Mouse (Mus musculus) gastrocnemius, postnatal 10 days (tissue): ENCODE measurements around the gene Tmem63c. TPM values are rescaled to one million over a fixed set of nuclear protein-coding genes. Genes with fewer than 3 reads are reported as not detected.

Source experiments
- DNase-seq: peaks from one replicate; pipeline ENCODE4 v3.0.0; 2021; ENCODE audit warnings: mixed read lengths
- microRNA-seq, 2 experiments: library from miRNA; unstranded; fragments of <30 nt; microRNA quantifications; one replicate each; pipeline ENCODE4 v1.2.0; 2021
- total RNA-seq, 2 experiments: library from RNA; stranded (reverse); gene quantifications; 2 replicates each; pipeline ENCODE4 v1.2.3; 2021

Gene Tmem63c
- total RNA-seq, 2 experiments from 2014 or later = 0.23 to 0.29 TPM

GRCm38 (mm10) chr12:87132210-87132609 is 111.1 kb downstream of the Tmem63c start:
- DNase-seq = no peak

GRCm38 (mm10) chr12:87132784-87133183 is 111.6 kb downstream of the Tmem63c start:
- DNase-seq = no peak

GRCm38 (mm10) chr12:87137439-87138341 is 116.5 kb downstream of the Tmem63c start:
- no peak for DNase-seq

GRCm38 (mm10) chr12:87138342-87138701 is 117.2 kb downstream of the Tmem63c start:
- DNase-seq = no peak

- no peak for DNase-seq
Observed at GRCm38 (mm10) chr12:87138768-87139167, 117.6 kb downstream of the Tmem63c start.

Small RNAs within 50 kb of the gene (microRNA-seq; reads per million reads assigned to microRNA genes)
- gene Gm25847 = 0 reads per million in 2 experiments

Other genes starting within 250 kb of the Tmem63c start
- 10 to 100 TPM; 42.9 to 46.7 TPM for gene Irf2bpl, start 136.5 kb upstream of the Tmem63c start, total RNA-seq
- gene Cipc, start 74.3 kb upstream of the Tmem63c start, total RNA-seq = 10 to 100 TPM; 17.5 to 22.8 TPM
- gene Zdhhc22, start 30.9 kb upstream of the Tmem63c start, total RNA-seq = not detected
- under 1 TPM in 1 of 2 experiments, not detected in 1; 0.28 TPM for gene Ngb, start 81.2 kb downstream of the Tmem63c start, total RNA-seq
- gene Gstz1, start 125.8 kb downstream of the Tmem63c start, total RNA-seq = 10 to 100 TPM; 47.1 to 49.6 TPM
- gene Pomt2, start 126.6 kb downstream of the Tmem63c start, total RNA-seq = 1 to 10 TPM; 6.3 to 8.9 TPM
- under 1 TPM; 0.14 to 0.50 TPM for gene Samd15, start 178.4 kb downstream of the Tmem63c start, total RNA-seq
- gene Tmed8, start 179.1 kb downstream of the Tmem63c start, total RNA-seq = 1 to 10 TPM; 2.4 to 3.5 TPM
- under 1 TPM in 1 of 2 experiments, not detected in 1; 0.27 TPM for gene Noxred1, start 217.4 kb downstream of the Tmem63c start, total RNA-seq
- 10 to 100 TPM; 12.1 to 14.5 TPM for gene Vipas39, start 244.9 kb downstream of the Tmem63c start, total RNA-seq
- 100 to 1,000 TPM; 104 to 108 TPM for gene Ahsa1, start 245.1 kb downstream of the Tmem63c start, total RNA-seq